Mouse (Mus musculus) spleen, adult 18-20 months (tissue): Measurements from ENCODE around the gene Fgf22.

ENCODE experiments used
- DNase-seq, 2 experiments: peaks; one replicate each; pipeline ENCODE4 v3.0.0; 2022; ENCODE audit warnings: mixed read lengths in 2 of 2

Gene Fgf22

GRCm38 (mm10) chr10:79754856-79755516 lies at the start of gene Fgf22:
TSS of gene Fgf22 (plus strand) at chr10:79755076.
- peak in 1 of 2 experiments; percentile 44 for DNase-seq

GRCm38 (mm10) chr10:79705951-79706350 lies 48.9 kb upstream of the Fgf22 start:
- DNase-seq, result no peak

- DNase-seq, result no peak
Observed at GRCm38 (mm10) chr10:79706406-79707094, 48.3 kb upstream of the Fgf22 start.

GRCm38 (mm10) chr10:79707162-79707561 lies 47.7 kb upstream of the Fgf22 start:
- no peak for DNase-seq

GRCm38 (mm10) chr10:79707759-79708158 lies 47.1 kb upstream of the Fgf22 start:
- DNase-seq, result no peak

- no peak for DNase-seq
Observed at GRCm38 (mm10) chr10:79708668-79709067, 46.2 kb upstream of the Fgf22 start.

- no peak for DNase-seq
Observed at GRCm38 (mm10) chr10:79709307-79709706, 45.6 kb upstream of the Fgf22 start.

- no peak for DNase-seq
Observed at GRCm38 (mm10) chr10:79712029-79712428, 42.8 kb upstream of the Fgf22 start.

GRCm38 (mm10) chr10:79712499-79713126 lies 42.3 kb upstream of the Fgf22 start:
- DNase-seq, result peak; percentile 41 to 73

GRCm38 (mm10) chr10:79713163-79713562 lies 41.7 kb upstream of the Fgf22 start:
- no peak for DNase-seq

- DNase-seq, result no peak
Observed at GRCm38 (mm10) chr10:79714996-79715395, 39.9 kb upstream of the Fgf22 start.

GRCm38 (mm10) chr10:79716254-79716987 lies 38.5 kb upstream of the Fgf22 start, which contains the start of gene Hcn2:
TSS of gene Hcn2 (plus strand) at chr10:79716634.
- no peak for DNase-seq

- no peak for DNase-seq
Observed at GRCm38 (mm10) chr10:79716988-79717355, 37.9 kb upstream of the Fgf22 start.

GRCm38 (mm10) chr10:79717640-79718357 lies 37.1 kb upstream of the Fgf22 start:
- peak in 1 of 2 experiments; percentile 54 for DNase-seq

GRCm38 (mm10) chr10:79721089-79721488 lies 33.8 kb upstream of the Fgf22 start:
- DNase-seq, result no peak

- DNase-seq, result no peak
Observed at GRCm38 (mm10) chr10:79723047-79723446, 31.8 kb upstream of the Fgf22 start.

GRCm38 (mm10) chr10:79723692-79724091 lies 31.2 kb upstream of the Fgf22 start:
- no peak for DNase-seq

- DNase-seq, result peak in 1 of 2 experiments; percentile 51
Observed at GRCm38 (mm10) chr10:79726090-79726489, 28.8 kb upstream of the Fgf22 start.

- no peak for DNase-seq
Observed at GRCm38 (mm10) chr10:79728323-79729249, 26.3 kb upstream of the Fgf22 start.

- DNase-seq, result no peak
Observed at GRCm38 (mm10) chr10:79729357-79729965, 25.4 kb upstream of the Fgf22 start.

GRCm38 (mm10) chr10:79732500-79732899 lies 22.4 kb upstream of the Fgf22 start:
- peak in 1 of 2 experiments; percentile 58 for DNase-seq
